Mouse (Mus musculus) kidney, postnatal 10 days (tissue): ENCODE measurements around the gene Dlx1.

Experiments used
- DNase-seq: peaks from one replicate; pipeline ENCODE4 v3.0.0; 2021; ENCODE audit warnings: mixed read lengths

Gene Dlx1

DNA sequence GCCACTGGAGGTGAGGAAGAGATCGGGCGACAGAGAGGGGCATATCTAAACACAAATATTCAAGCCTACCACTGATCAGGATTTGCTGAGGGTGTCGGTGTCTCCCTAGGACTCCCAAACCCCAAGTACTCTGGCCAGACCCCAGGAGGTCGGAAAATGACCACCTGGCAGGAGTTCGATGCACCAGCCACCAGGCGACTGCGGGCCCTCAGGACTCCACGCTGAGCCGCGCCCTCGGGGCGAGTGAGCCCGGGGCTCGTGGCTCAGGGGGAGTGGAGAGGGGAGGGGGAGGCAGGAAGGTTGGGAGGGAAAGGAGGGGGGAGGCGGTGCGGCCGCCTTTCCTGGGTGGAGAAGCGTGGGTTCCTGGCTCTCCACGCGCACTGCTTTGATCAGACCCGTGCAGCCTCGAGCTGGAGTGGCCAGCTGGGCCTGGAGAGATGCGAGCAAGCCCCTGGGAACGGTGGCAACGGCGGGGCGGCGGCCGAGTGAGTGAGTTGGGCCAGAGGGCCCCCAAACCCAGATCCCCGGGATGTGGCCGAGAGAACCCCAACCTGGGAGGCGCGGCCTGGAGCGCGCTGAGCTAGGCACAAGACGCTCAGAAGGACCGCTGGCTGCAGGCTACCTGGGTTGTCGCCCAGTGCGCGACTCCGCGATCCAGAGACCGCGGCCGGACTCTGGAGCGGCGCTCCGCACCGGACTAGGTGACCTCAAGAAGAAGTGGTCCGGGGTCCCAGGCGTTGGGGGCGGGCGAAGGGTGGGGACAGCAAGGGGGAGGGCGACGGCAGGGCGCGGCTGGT, 999 bp downstream of the Dlx1 start:
- DNase-seq: peak; percentile 27

DNA sequence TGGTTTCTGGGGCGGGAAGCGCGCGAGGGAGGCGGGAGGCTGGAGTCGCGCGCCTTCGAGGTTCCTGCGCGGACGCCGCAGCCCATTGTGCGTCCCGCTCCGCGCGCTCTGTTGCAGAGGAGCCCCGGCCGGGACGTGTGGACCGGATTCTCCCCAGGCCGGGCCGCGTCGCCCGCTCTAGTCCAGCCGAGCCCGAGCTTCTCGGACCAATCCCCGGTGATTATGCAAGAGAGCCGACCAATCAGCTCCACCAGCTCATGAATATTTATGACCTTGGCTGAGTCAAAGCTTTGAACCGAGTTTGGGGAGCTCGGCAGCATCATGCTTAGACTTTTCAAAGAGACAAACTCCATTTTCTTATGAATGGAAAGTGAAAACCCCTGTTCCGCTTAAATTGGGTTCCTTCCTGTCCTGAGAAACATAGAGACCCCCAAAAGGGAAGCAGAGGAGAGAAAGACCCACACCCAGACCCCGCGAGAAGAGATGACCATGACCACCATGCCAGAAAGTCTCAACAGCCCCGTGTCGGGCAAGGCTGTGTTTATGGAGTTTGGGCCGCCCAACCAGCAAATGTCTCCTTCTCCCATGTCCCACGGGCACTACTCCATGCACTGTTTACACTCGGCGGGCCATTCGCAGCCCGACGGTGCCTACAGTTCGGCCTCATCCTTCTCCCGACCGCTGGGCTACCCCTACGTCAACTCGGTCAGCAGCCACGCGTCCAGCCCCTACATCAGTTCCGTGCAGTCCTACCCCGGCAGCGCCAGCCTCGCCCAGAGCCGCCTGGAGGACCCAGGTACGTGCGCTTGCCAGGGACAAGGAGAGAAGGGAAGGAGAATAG, 1.8 kb downstream of the Dlx1 start:
- DNase-seq: peak; percentile 87

DNA sequence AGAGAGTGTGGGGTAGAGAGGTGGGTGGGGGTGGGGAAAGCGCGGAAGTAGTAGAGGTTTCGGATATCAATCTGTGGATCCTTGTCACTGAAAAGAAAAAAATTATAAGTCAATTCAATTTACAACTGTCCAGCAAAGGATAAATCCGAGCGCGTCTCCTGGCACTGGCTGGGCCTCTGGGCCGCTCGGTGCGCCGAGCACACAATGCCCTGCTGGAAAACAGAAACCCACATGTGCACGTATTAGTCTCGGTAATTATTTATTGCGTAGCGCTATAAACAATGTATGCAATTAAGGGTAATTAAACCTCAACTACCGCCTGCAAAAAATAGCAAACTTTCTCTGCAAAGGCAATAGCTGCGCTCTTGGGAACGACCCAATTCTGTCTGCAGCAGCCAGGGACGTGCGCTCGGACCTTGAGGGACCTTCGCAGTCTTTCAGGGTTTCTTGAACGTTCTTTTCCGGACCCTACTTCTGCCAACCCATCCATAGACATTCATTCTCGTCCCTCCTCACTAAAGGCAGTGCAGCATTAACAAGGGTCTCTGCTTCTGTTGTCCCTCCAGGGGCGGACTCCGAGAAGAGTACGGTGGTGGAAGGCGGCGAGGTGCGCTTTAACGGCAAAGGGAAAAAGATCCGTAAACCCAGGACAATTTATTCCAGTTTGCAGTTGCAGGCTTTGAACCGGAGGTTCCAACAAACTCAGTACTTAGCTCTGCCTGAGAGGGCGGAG, 2.6 kb downstream of the Dlx1 start:
- DNase-seq: peak; percentile 15

DNA sequence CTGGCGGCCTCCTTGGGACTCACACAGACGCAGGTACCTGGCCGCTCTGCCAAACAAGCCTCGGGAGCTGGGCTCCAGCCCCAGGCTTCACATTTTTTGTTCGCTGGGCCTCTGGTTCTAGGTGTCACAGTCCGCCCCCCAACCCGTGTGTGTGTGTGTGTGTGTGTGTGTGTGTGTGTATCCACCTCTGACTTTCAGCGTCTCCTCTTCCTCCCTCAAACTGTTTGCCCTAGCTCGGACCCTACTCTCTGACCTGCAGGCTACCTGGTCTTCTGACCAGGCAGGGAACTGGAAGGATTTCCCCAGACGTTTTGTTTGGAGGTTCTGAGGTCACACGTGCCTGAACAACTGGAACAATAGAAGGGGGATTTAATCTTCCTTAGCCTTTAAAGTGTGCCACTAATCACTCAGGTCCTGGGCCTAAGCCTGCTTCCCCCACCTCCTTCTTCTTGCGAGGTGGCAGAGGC, 3.2 kb downstream of the Dlx1 start:
- DNase-seq: no peak

DNA sequence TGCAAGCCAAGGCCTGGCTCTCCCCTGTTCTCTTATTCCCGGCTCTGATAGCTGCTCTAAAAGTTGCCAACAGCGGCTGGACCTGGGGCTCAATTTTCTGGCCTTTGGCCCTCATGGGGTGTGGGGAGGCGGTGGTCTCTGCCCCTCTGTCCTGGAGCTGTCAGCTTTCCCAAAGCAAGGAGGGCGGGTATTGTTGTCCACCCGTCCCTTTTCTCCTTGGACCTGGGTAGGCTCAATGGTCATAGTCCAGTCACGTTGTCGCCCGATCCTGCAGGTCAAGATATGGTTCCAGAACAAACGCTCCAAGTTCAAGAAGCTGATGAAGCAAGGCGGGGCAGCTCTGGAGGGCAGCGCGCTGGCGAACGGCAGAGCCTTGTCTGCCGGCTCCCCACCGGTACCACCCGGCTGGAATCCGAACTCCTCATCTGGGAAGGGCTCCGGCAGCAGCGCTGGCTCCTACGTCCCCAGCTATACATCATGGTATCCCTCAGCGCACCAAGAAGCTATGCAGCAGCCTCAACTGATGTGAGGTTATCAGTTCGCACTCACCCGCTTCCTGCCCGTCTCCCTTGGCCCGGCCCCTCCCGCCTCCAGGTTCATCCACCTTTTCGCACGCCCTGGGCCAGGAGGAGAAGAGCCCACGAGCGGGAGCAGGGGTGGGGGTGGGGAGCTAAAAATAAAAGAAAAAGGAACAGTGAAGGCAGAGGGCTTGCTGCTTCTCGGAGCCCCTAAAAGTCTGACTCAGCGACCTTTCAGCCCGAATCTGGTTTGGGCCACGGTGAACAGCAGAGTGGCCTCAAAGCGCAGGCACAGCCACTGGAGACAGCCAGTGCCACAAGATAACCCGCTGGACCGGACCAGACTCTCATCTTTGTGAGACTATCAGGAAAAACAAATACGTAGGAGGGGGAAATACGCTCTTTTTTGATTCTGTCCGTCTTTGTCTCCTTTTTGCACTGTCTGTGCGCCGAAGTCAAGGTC, 4.4 kb downstream of the Dlx1 start:
- no peak for DNase-seq

DNA sequence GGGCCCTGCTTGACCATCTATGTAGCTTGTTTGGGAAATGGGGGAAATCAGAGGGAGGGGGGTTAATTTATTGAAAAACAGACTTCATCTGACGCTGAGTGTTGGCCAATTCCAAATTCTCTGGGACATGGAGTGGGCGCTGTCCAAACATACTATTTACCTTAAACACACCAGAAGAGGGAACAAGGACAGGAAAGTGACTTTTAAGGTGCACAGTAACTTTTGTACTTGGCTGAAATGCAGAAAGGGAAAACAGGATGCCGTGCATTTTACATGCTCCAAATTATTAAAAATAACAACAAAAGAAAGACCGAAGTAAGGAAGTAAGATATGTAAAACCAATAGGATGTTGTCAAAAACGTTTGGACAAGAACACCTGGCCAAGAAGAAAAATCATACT, 5.2 kb downstream of the Dlx1 start:
- no peak for DNase-seq

DNA sequence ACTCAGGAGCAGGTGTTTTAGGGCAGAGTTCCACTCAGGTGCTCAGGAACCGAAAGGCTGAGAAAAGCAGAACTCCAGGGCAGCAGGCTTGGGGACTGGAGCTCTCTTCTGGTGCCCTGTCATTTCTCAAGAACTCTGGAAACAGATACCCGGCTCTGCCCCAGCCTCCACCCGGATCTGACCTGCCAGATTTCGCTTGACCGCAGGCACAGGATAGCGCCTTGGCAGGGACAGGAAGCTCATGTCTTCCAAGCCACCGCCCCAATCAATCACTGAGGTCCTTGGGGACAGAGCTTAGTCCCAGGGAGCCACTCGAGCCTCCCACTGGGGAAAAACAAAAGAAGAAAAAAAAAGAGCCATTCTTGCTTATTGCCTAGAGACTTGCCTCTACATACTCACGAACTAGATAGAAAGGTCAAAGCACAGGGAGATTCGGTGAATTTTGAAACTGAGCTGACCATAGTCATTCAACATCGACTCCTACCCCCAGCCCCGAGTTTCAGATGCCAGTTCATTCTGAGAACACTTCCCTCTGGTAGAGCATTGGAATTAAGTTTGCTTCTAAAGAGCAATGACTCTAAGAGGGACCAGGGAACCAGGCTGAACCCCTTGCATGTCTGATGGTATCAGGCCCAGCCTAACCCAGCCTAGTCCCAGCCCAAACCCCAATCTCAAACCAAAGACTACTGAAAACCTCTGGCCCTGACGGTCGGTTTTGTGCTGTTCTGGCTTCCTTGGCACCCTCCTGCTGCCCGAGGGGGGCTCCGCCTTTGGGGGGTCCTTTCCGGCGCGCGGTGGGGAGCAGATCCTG, 6.5 kb downstream of the Dlx1 start:
- DNase-seq: no peak

DNA sequence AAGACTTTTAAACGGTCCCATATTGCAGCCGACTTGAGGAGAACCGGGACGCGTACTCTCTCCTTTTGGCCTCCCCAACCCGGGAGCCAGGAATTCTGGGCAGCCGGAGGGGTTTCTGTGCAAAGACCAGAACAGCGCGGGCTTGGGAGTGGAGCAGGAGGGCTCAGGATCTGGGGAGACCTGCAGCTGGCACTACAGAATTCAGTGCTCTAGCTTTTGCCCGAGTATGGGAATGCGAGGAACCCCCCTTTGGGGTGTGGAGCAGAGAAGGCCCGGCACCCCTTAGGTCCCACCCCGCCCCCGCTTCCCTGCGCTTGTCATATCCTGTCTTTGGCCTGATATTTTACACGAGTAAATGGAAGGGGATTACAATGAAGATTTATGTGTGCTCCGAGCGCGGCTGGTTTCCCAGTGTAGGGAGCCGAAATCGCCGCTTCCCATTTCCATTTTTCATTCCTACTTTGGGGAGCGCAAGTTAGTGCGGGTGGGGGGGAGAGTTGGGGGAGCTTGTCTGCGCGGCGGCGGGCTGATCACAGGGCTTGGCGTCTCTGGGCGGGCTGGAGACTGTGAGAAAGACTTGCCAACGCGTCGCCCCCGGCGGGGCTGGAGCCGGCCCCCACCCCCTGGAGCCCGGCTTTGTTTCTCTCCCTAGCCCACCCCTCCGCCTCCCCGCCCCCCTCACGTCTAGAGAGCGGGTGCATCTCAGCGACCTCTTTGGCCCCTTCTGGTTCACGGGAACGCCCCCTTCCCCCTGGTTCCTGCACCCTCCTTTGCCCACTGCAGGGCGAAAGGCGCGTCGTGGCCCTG, 12.9 kb downstream of the Dlx1 start:
- DNase-seq: peak; percentile 48

DNA sequence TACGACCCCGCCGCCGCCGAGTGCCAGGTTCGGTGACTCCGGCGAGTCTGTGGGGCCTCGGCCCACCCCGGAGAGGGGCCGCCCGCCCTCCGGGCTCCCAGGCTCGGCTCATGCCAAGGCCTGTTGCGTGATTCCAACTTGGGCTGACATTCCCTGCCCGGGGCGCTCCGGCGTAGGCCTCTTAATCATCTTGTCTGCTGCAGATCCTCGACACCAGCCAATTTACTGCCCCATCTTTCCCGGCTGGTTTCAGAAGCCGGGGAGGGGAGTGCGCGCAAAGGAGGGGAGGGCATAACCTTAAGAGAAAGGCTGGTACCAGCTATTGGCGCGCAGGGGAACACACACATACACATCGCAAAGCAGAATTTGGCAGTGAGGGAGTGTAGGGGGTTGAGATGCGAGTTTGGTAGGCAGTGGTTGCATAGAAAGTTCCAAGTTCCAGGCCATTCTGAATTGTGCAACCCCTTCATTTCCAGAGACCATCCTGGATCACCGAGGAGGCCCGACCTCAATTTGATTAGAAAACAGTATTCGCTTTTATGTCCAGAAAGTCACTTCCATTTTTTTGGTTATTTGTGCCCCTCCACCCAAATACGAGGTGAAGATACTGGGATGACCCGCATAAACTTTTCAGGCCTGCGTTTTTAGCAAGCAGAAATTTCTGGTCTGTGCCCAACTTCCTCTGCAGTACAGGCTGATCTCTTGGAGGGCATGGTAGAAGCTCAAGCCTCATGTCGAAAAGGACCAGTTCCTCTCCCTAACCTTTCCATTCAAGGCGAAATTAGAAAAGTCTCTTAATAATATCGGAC, 13.7 kb downstream of the Dlx1 start:
- DNase-seq: no peak

DNA sequence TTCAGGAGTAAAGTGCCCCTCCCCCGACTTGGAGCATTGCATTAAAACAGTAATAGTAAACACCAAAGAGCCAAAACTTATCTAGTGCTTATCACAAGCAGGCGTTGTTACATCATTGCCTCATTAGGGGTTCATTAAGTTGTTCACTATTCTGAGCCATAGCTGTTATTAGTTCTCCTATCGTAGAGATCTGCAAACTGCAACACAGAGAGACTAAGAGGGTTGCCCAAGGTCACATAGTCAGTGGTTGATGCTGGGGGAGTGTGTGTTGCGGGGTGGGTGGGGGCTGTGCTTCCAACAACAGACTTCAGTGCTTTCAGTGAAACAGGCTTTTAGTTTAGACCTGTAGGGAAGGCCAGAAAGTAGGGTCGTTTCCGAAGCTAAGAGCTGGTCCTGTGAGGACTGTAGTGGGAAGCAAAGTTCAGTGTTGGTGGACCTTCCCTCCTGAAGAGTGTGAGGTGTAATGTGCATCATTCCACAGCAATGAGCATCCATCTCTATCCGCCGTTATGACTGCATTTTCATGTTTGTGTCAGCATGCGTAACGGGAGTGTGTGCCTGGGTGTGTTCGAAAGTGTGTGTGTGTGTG, 14.4 kb downstream of the Dlx1 start:
- no peak for DNase-seq

DNA sequence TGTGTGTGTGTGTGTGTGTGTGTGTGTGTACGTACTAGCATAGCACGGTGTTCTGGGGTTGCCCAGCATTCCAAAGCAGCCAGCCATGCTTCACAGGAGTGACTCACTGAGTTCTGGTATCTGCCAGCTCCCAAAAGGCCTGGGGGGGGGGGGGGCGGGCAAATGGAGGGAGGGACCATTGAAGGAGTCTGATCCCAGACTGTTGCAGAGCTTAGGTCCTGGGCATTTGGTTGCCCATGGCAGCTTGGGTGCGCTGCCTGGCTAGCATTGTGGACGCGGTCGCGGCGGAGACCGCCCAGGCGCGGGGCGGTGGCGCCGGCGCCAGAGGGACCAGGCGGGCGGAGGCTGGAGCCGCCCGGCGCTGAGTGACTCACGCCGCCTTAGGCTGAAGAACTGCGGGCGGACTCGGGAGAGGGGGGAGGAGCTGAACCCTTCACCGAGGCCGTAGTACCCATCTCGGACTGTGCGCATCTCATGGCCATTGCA, 14.9 kb downstream of the Dlx1 start:
- DNase-seq: peak; percentile 46

DNA sequence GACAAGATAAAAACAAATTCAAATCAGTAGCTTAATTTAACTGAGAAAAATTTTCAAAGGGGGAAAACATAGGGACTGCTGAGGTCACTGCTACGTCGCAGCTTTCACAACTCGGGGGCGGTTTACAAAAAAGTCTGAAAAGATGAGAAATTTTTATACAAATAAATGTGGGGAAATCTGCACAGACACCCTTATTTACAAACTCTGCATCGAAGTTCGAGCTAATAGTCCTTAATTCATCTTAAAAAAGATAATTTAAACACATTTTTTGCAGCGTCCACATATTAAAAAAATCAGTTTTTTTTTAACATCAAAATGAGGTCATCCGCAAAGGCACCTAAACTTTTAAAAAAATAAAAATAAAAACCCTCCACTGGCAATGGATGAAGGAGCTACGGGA, 15.6 kb downstream of the Dlx1 start:
- DNase-seq: no peak

DNA sequence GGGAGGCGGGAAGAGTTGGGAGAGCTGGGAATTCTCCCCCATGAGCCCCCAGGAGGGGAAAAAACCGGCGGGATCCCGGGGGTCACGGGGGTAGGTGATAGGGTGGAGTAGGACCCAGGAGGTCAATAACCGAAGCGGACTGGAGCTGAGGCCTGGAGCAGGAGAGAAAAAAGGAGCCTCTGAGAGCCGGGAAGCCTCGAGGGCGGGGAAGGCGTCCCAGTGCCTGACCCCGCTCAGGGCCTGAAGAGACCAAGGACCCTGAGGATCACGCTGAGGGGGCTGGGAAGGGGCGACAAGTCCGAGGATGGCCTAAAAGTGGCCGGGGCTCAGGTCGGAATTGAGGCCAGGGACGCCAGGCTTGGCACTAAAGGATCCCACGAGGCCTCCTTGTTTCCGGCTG, 16.0 kb downstream of the Dlx1 start:
- DNase-seq: no peak

DNA sequence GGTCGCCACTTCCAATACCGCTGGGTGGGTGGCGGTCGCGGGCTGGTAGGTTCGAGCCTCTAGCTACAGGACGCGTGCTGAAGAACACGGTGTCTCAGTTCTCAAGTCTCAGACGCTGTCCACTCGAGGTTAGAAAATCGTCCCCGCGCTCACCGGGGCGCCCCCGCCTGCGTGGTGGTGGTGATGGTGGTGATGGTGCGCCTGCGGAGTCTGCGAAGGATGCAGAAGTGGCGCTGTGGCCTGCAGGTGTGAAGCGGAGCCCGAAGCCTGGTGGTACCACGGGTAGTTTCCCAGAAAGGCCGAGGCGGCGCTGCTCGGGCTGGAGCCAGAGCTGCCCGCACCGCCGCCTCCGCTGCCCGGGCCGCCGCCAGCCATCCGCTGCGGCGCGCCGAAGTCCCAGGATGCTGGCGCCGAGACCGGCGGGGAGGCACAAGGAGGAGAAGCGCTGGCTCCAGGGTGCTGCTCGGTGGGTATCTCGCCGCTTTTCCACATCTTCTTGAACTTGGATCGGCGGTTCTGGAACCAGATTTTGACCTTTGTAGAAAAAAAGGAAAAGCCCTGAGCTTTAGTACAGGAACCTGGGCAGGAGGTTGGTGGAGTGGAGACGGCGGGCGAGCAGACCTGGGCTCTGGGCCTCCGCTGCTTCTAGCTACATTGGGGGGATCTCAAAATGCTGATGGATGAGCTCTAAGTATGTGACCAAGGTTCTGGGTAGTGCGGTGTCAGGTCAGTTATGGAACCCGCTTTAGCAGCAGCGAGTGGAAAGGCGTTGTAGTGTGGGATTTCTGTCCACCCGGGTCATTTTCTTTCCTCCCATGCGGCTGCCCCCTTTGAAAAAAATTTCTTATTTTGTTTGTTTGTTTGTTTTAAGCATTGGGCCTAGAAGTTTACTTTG, 16.7 kb downstream of the Dlx1 start:
- DNase-seq: peak; percentile 51

DNA sequence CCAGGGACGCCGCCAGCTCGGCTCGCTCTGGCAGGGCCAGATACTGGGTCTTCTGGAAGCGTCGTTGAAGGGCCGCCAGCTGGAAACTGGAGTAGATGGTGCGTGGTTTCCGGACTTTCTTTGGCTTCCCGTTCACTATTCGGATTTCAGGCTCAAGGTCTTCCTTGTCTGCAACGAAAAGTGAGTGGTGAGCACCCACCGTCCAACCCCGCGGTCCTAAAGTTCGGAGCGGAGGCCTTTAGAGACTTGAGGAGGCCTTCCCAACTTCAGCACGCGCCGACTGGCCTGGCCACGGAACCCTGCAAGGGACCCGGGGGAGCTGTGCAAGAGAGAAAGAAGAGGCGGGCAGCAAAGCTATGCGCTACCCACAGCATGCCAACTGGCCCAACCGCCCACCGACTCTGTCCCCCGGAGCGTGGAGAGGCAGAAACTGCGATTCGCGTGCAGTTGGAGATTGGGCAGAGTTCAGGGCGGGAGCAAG, 17.5 kb downstream of the Dlx1 start:
- peak; percentile 27 for DNase-seq

DNA sequence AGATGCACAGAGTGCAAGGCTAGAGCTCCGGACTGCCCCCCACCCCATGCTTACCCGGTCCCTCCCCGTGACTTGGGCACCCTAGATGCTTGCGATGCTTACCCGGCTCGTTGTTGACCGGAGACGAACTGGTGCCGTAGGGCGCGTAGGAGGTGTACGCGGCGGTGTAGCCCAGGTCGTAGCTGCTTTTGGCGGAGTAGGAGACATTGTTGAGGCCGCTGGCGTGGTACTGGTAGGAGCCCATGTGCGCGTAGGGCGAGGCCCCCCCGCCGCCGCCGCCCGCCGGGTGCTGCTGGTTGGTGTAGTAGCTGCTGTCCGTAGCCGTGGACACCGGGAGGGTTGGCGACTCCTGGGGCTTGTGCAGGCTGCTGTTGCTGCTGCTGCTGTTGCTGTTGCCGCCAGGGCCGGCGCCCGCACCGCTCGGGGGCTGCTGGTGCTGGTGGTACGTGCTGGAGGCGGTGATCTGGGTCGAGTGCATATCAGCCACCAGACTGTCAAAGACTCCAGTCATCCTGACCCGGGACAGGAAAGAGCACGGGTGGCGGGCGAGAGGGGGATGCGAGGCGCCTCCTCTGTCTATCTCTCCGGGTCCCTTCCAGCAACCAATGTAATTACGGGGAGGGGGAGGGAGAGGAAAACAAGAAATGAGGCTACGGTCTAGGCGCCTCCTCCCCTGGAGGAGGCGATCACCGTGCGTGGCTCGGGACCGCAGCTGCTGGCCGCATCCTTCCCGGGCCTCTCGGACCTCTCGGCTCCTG, 18.1 kb downstream of the Dlx1 start:
- DNase-seq: peak; percentile 45

DNA sequence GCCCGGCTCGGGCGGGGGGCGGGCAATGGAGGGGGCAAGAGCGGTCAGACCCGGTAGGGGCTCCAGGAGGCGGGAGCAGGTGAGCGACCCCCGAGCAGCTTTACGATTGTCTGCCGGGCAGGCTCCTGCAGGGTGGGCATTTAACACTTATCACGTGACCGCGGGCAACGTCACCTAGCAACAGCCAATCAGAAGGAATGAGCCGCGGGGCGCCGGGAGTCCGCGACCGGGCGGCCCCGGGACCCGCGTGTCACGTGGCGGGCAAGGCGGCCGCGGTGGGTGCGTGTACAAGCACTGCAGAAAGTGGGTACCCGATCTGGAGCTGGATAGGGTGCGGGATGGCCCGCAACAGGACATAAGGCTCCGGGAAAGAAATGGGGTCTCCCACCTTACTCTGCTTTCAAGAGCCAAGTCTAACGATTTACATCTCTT, 18.7 kb downstream of the Dlx1 start, which contains the start of gene Dlx2:
TSS of gene Dlx2 (minus strand) at position 115 of the 432 bp plus-strand sequence.
- DNase-seq: peak; percentile 41
